Mouse (Mus musculus): ENCODE measurements around the gene Mboat2. TPM values are rescaled to one million over a fixed set of nuclear protein-coding genes. Genes with fewer than 3 reads are reported as not detected.
A peak's percentile ranks its signal among the peaks of the same experiment; 100 is the strongest.

The Mboat2 gene
- polyA plus RNA-seq, 1 experiment = 33.8 TPM

- DNase-seq (ENCODE audit: extremely low spot score in 1 of 2, low spot score in 1 of 2) = no peak
These were observed 112.1 kb downstream of the Mboat2 start for GRCm38 (mm10) chr12:24942619-24943287.

DNA sequence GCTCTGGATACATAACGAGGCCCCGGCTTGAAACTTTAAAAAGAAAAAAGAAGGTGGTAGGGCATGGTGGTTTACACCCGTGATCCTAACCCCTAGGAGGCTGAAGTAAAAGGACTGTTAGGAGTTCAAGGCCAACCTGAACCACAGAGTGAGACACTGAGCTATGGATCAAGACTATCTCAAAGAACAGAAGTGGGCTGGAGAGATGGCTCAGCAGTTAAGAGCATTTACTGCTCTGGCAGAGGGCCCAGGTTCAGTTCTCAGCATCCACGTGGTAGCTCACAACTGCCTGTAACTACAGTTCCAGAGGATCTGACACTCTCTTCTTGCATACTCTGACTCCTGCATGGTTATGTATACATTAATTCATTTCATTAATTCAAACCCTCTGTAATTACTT, 112.7 kb downstream of the Mboat2 start:
- DNase-seq (ENCODE audit: extremely low spot score in 1 of 2, low spot score in 1 of 2) = no peak

- DNase-seq (ENCODE audit: extremely low spot score in 1 of 2, low spot score in 1 of 2) = no peak
These were observed 113.9 kb downstream of the Mboat2 start for GRCm38 (mm10) chr12:24944597-24944996.

- DNase-seq (ENCODE audit: extremely low spot score in 1 of 2, low spot score in 1 of 2) = no peak
These were observed 116.4 kb downstream of the Mboat2 start for GRCm38 (mm10) chr12:24947065-24947464.

DNA sequence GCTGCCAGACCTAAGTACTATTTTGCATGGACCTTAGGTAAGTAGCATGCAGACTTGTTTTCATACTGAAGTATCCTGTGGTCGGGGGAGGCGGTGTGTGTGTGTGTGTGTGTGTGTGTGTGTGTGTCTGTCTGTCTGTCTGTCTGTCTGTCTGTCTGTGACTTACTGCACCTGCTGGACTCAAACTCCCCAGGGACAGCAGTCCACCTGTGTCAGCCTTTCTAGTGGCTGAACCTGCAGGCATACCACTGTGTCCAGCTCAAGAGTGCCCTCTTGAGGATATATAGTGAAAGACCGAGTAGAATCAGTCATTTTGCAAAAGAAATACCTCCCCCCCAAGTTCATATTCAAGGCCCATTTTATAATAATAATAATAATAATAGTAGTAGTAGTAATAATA, 117.7 kb downstream of the Mboat2 start:
- DNase-seq (ENCODE audit: extremely low spot score in 1 of 2, low spot score in 1 of 2) = peak in 1 of 2 experiments; percentile 79

DNA sequence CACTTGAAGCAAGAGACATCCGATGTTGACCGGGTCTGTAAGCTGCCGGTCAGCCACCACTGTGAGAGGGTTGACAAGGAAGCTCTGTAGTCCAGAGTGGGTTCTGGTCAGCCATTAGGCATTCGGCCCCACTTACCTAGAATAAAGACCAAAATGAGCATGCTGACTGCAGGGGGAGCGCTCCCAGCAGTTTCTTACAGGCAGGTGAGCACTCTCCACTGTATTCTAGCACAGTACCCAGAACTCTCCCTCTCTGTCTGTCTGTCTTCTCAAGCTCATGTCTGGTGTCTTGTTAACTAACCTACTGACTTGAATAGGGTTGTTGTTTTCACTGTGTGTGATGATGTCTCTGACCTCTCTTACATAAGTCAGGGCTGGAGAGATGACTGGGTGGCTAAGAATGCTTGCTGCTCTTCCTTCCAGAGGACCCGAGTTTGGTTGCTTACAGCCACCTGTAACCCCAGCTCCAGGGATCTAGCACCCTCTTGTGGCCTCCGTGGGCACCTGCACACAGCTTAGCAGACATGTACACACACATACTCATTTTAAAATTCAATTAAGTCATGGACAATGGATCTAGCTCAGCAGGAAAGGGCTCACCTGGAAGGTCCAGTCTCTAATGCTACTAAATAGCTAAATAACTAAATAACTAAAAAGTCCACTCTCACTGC, 119.8 kb downstream of the Mboat2 start:
- no peak for DNase-seq (ENCODE audit: extremely low spot score in 1 of 2, low spot score in 1 of 2)

DNA sequence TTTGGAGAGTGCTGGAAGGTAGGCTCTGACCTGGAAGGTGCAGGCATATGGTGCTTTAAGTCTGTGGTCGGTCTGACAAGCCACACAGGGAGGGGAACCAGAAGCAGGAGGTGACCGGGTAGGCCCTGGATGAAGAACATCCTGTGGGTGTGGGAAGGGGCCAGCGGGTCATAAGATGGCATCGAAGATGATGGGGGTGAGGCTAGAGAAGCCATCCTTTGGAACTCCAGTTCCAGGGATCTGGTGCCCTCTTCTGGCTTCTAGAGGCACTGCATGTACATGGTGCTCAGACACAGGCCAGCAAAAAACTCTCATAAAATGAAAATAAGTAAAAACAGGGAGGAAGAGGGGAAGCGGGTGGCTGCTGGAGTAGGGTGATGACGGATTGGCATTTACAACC, 121.5 kb downstream of the Mboat2 start:
- DNase-seq (ENCODE audit: extremely low spot score in 1 of 2, low spot score in 1 of 2) = peak in 1 of 2 experiments; percentile 78

DNA sequence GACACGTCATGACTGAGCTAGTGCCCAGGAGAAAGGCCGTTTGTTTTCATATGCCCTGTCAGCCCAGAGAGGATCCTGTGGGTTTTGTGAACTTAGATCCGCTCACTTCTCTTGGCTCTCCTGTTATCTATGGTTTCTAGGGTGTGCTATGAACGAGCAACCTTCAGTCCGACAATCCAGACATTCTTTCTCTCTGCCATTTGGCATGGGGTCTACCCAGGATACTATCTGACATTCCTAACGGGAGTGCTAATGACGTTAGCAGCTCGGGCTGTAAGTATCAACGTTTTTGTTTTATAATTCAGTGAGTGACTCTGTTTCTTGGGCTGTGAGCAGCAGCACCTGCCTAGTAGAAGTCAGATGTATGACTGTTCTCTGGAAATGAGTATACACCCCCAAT, 124.5 kb downstream of the Mboat2 start:
- DNase-seq (ENCODE audit: extremely low spot score in 1 of 2, low spot score in 1 of 2) = no peak

DNA sequence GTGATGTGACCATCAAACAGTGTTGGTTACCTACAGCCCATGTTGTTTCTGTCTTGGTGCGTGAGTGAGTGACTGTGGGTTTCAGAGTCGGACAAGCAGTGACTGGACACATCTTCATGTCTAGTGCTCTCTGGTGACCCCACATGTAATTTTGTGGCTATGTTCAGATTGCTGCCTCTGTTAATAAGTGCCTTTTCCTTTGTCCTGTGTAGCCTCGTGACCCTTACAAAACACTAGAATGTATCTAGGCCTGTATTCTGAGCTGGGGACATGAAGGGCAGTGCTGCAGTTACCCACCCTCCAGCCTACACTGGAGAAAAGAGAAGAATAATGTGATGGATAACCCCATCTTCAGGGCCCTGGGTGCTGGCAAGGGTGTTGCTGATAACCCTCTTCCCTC, 127.8 kb downstream of the Mboat2 start:
- DNase-seq (ENCODE audit: extremely low spot score in 1 of 2, low spot score in 1 of 2) = no peak

GRCm38 (mm10) chr12:24961821-24962220, 131.1 kb downstream of the Mboat2 start:
- DNase-seq (ENCODE audit: extremely low spot score in 1 of 2, low spot score in 1 of 2) = no peak

DNA sequence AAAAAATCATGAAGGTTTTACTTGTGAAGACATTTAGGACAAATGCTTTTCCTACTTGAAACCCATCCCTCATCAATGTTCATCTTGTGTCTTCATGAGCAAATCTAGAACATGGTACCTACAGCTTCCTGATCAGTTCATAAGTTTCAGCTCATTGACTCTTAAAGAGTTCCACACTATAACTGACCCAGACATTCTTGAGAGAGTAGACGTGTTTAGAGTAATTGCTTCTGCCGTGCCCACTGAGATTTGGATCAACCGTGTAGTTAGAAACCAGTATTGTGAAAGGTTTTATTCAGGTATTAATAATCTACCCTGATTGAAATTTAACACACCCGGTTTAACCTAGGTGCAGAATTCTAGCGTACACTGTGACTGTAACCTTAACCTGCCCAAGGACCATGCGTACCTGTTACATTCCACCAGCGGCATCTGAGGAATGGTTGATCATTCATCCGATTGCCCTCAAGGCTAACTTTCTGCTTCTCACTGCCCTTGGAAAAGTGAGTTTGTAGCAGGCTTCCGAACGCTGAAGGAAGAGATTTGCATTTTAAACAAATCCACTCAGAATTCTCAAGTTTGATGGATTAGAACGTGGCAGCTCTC, 131.8 kb downstream of the Mboat2 start:
- DNase-seq (ENCODE audit: extremely low spot score in 1 of 2, low spot score in 1 of 2) = no peak

DNA sequence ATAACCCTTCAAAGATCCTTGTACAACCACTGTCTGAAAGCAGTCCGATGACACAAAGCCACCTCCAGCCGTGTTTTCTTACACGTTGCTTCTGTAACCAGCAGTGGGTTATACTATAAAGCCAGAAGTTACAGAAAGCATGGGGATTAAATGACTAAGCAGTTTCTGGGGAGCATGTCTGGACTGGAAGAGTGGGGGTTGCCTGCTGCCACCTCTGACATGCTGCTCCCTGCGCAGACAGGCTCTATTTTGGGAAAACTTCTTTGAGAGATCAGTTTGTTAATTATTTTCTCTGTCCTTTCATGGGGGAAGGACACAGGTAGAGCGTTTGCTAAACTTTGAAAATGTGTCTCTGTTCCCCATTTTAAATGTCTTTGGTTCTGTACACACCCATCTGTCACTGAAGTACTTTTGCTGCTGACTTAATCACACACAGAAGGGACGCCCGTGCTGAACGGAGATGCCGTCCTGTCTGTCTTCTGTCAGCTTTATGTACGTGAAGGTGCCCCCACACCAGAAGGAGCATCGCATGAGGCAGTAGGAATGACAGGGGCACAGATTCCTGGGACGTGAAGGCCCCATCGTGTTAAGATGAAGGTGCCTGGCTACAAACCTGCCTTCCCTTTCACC, 132.8 kb downstream of the Mboat2 start:
- no peak for DNase-seq (ENCODE audit: extremely low spot score in 1 of 2, low spot score in 1 of 2)

DNA sequence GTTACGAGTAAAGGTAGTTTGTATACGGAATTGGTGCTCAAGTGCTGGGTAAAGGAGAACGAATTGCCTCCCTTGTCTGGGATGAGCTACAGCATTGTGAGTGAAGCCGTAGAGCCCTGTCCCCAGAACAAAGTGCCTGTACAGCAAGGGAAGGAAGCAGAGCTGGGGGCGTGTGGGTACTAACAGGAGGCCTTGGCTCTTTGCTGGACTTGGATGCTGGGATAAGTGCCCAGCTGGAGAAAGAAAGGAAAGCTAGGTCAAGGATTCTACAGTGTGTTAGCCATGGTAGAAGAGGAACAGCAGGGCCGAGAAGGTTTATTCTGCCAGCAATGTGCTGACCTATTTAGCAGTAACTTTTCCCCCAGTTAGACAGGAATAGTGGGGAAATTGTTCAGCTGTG, 134.7 kb downstream of the Mboat2 start:
- DNase-seq (ENCODE audit: extremely low spot score in 1 of 2, low spot score in 1 of 2) = peak; percentile 38 to 58

DNA sequence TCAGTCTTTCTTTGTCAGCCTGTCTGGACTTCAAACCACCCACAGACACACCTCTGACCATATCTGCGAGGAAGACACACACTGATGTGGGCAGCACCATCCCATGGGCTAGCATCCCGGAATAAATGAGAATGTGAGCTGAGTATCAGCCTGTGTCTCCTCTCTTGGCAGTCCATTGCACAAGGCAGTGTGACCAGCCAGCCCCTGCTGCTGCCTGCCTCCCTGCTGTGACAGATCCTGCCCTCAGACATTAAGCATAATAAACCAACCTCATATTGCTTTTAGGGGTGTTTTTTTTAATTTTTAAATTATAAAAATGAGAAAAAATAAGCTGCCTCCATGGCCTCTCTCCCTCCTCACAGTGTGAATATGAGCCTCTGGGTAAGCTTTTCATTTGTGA, 135.4 kb downstream of the Mboat2 start:
- DNase-seq (ENCODE audit: extremely low spot score in 1 of 2, low spot score in 1 of 2) = no peak

DNA sequence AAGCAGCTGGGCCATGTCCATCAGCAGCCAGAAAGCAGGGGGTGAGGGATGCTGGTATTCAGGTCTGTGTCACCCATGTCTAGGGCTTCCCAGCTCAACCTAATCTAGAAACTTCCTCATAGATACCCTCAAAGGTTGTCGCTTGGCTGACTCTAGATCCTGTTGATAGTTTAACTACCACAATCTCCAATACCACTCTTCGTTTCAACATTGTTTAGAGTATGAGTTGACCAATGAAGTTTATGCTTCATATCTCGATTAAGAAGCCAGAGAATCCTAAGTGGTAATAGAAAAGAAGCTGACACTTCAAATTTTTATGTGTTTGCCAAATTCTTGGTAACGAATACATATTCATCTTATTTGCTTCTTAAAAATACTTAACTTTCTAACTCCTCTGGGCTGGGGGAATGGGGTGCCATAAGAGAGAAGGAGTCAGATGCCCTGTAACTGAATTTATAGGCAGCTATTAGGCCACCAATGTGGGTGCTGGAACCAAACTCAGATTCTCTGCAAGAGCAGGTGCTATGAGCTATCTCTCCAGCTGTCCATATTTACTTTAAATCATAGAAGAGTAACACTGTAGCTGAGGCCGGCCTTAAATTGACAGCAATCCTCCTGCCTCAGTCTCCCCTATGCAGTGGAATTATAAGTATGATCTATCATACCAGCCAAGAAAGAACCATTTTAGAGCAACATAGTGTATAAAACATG, 141.0 kb downstream of the Mboat2 start:
- no peak for DNase-seq (ENCODE audit: extremely low spot score in 1 of 2, low spot score in 1 of 2)

- no peak for DNase-seq (ENCODE audit: extremely low spot score in 1 of 2, low spot score in 1 of 2)
These were observed 142.0 kb downstream of the Mboat2 start for GRCm38 (mm10) chr12:24972371-24973350.

DNA sequence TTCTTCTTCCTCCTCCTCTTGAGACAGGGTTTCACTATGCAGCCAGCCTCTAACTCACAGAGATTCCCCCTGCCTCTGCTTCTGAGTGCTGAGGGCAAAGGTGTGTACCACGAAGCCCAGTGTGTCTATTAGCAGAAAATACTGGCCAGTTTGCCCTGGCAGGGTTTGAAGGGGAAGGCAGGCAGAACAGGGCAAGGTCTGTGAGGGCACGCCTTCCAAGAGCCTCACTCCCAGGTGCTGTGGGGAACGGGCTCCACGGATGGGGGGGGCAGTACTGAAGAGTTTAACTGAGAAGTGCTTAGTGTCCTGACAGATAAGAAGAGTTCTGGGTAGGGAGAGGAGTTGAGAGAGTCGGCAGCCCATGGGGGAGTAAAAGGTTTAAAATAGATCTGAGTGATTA, 142.9 kb downstream of the Mboat2 start:
- no peak for DNase-seq (ENCODE audit: extremely low spot score in 1 of 2, low spot score in 1 of 2)

DNA sequence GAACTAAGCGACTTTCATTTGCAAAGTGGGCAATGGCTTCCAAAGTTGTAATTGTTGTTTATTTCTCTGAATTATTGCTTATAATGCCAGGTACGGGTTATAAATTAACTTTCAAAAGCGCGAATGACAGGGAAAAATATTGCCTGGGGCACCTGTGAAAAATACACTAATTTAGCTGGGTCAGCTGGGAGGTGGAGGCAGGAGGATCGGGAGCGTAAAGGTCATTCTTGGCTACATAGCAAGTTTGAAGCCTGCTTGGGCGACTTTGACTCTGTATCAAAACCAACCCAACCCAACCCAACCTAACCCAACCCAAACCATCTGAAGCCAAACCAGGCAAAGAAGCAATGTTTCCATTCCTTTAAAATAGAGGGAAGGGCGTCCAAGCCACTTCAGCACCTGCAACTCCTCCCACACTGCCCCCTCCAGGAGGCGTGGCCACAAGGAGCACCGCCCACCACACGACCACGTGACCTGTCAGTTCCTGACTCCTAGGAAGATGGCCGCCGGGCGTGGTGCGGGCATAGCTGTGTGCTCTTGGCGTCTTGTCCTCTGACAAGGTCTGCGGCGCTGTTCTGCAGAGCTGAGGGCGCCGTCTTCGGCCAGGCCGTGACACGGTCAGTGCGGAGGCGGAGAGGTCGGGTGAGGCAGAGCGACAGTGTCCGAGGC, 143.9 kb downstream of the Mboat2 start, which contains the start of gene Kidins220:
Kidins220 (plus strand) TSS at position 480 of the 669 bp plus-strand sequence.
- peak; percentile 87 to 96 for DNase-seq (ENCODE audit: extremely low spot score in 1 of 2, low spot score in 1 of 2)

- DNase-seq (ENCODE audit: extremely low spot score in 1 of 2, low spot score in 1 of 2) = peak; percentile 62 to 88
These were observed 144.5 kb downstream of the Mboat2 start for GRCm38 (mm10) chr12:24975115-24975733.
